Mouse (Mus musculus): ENCODE measurements at regions not wholly inside any gene's neighbourhood (a gene's known extent, or its start where the extent isn't known, plus 50 kb on each side); places are given as distances from the start of the nearest gene placed in this dataset.
"Not testable (repeated sequence)": the region's sequence is repeated elsewhere in the genome, so short reads cannot be mapped to it uniquely, and the experiment has no call there.

- DNase-seq (ENCODE audit: low spot score in 2 of 2) = not testable (repeated sequence)
These were observed 210.0 kb downstream of the Rchy1 start for GRCm38 (mm10) chr5:91752846-91753245.

- DNase-seq (ENCODE audit: low spot score in 2 of 2) = no peak
These were observed 211.7 kb downstream of the Rchy1 start for GRCm38 (mm10) chr5:91751168-91751567.

- DNase-seq (ENCODE audit: low spot score in 2 of 2) = no peak
These were observed 216.8 kb downstream of the Rchy1 start for GRCm38 (mm10) chr5:91746077-91746476.

- no peak for DNase-seq (ENCODE audit: low spot score in 2 of 2)
These were observed 218.5 kb downstream of the Rchy1 start for GRCm38 (mm10) chr5:91744389-91744788.

- DNase-seq (ENCODE audit: low spot score in 2 of 2) = no peak
These were observed 222.7 kb downstream of the Rchy1 start for GRCm38 (mm10) chr5:91740159-91740537.

GRCm38 (mm10) chr5:91739433-91740158 lies 222.2 kb downstream of the Parm1 start:
- DNase-seq (ENCODE audit: low spot score in 2 of 2) = no peak

- DNase-seq (ENCODE audit: low spot score in 2 of 2) = no peak
These were observed 214.6 kb downstream of the Parm1 start for GRCm38 (mm10) chr5:91732002-91732401.

GRCm38 (mm10) chr5:91731155-91731554 lies 213.7 kb downstream of the Parm1 start:
- no peak for DNase-seq (ENCODE audit: low spot score in 2 of 2)

GRCm38 (mm10) chr5:91729868-91730267 lies 212.5 kb downstream of the Parm1 start:
- DNase-seq (ENCODE audit: low spot score in 2 of 2) = no peak

GRCm38 (mm10) chr5:91729415-91729814 lies 212.0 kb downstream of the Parm1 start:
- DNase-seq (ENCODE audit: low spot score in 2 of 2) = no peak

GRCm38 (mm10) chr5:91727448-91727847 lies 210.0 kb downstream of the Parm1 start:
- DNase-seq (ENCODE audit: low spot score in 2 of 2) = no peak

GRCm38 (mm10) chr5:91726118-91726500 lies 208.7 kb downstream of the Parm1 start:
- DNase-seq (ENCODE audit: low spot score in 2 of 2) = no peak

GRCm38 (mm10) chr5:91725380-91726117 lies 208.1 kb downstream of the Parm1 start:
- DNase-seq (ENCODE audit: low spot score in 2 of 2) = no peak

GRCm38 (mm10) chr5:91724881-91725280 lies 207.5 kb downstream of the Parm1 start:
- DNase-seq (ENCODE audit: low spot score in 2 of 2) = no peak

- DNase-seq (ENCODE audit: low spot score in 2 of 2) = no peak
These were observed 206.0 kb downstream of the Parm1 start for GRCm38 (mm10) chr5:91723416-91723815.

GRCm38 (mm10) chr5:91722982-91723381 lies 205.6 kb downstream of the Parm1 start:
- DNase-seq (ENCODE audit: low spot score in 2 of 2) = no peak

GRCm38 (mm10) chr5:91722403-91722802 lies 205.0 kb downstream of the Parm1 start:
- DNase-seq (ENCODE audit: low spot score in 2 of 2) = no peak

GRCm38 (mm10) chr5:91721231-91722096 lies 204.0 kb downstream of the Parm1 start:
- DNase-seq (ENCODE audit: low spot score in 2 of 2) = no peak

GRCm38 (mm10) chr5:91713020-91713419 lies 195.6 kb downstream of the Parm1 start:
- no peak for DNase-seq (ENCODE audit: low spot score in 2 of 2)

- DNase-seq (ENCODE audit: low spot score in 2 of 2) = no peak
These were observed 192.3 kb downstream of the Parm1 start for GRCm38 (mm10) chr5:91709494-91710286.

- no peak for DNase-seq (ENCODE audit: low spot score in 2 of 2)
These were observed 190.7 kb downstream of the Parm1 start for GRCm38 (mm10) chr5:91708149-91708548.

All from thymus, postnatal 10 days (tissue).